Mouse (Mus musculus): Measurements from ENCODE around the gene Mdfic. TPM values are rescaled to one million over a fixed set of nuclear protein-coding genes. Genes with fewer than 3 reads are reported as not detected.
"Not testable (repeated sequence)": the region's sequence is repeated elsewhere in the genome, so short reads cannot be mapped to it uniquely, and the experiment has no call there.

Gene Mdfic
- polyA plus RNA-seq (2016; fragmentation: Nextera tagmentation; extraction: Ambion mirVana), result 3.8 and 3.9 TPM in 2 replicates

DNA sequence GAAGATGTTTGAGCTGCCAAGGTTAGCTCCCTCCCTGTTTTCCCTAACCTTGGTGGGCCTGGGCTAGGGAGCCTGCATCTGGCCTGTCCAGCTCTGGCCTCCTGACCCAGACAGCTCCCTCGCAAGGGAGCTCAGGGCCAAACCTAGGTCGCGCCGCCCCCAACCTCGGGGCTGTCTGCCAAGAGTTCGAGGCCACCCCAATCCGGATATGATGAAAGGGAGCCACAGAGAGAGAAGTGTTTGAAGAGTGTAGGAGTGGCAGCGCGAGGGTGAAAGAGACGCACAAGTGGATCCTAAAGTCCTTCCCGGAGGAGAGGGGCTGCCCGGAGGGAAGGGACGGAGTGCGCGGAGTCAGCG, at the start of gene Mdfic:
Gene Mdfic, plus strand, starts transcription at position 201 of the 357 bp plus-strand sequence.
- no peaks in the 10 kb centered on the region for H3K36me3 ChIP-seq
- no peaks in the 10 kb centered on the region for H3K27me3 ChIP-seq (ENCODE audit: low read depth, poor library complexity, severe bottlenecking)
- peaks cover 19% of the 10 kb centered on the region for H3K4me1 ChIP-seq
- no peak for DNase-seq (ENCODE audit: low spot score)
- peak within 1 kb of the TSS; percentile 96 for H3K27ac ChIP-seq
- H3K9me3 ChIP-seq (replicated peaks), result no peaks in the 10 kb centered on the region
- WGBS, result 2% methylated on average over 16 of the region's 16 CpGs
- peak within 1 kb of the TSS; percentile 79 for H3K4me3 ChIP-seq

DNA sequence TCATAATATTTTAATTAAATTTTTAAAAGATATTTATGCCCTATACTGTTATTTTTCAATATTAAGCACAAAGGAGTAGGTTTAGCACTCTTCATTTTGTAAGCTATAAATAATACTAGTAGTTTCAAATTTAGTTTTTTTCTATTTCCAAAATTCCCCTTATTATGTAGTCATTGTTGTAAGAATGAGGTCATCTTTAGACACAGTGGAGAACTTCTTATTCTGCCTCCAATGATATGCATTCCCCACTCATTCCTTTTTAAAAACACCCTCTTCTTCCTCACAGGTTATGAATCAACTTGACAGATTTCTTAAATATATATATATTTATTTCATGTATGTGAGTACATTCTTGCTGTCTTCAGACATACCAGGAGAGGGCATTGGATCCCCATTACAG, 49.1 kb upstream of the Mdfic start:
- H3K4me3 ChIP-seq, result no peak overlapping the region
- no peaks in the 10 kb centered on the region for H3K4me1 ChIP-seq
- H3K27me3 ChIP-seq (ENCODE audit: low read depth, poor library complexity, severe bottlenecking), result no peaks in the 10 kb centered on the region

DNA sequence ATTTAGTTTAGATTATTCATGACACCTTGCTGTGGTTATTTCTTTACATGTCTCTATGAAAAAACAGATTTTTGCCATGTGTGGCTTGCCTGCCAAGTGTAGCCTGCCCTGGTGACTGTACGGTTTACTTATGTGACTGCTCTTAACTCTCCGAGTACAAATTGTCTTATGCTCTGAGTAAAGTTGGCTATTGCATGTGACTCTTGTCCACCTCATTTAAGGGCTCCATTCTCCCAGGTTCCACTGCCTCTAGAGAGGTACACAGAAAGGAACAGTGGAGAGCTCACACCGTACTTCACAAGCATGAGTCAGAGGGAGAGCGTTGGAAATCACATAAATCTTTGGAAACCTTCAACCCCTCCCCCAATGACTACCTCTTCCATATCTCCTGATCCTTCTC, 10.4 kb upstream of the Mdfic start:
- Histone ChIP-seq H3K27ac (no peak overlapping the region), H3K9me3 (replicated peaks) (no peaks in the 10 kb centered on the region), H3K36me3 (no peaks in the 10 kb centered on the region), H3K4me3 (no peak overlapping the region), H3K27me3 (ENCODE audit: low read depth, poor library complexity, severe bottlenecking) (no peaks in the 10 kb centered on the region), H3K4me1 (no peaks in the 10 kb centered on the region)
- WGBS, result 92% methylated on average over 4 of the region's 4 CpGs
- DNase-seq (ENCODE audit: low spot score), result no peak

More for the DNA sequence above, 49.1 kb upstream of the Mdfic start:
- Histone ChIP-seq H3K9me3 (replicated peaks) (no peaks in the 10 kb centered on the region), H3K27ac (no peak overlapping the region), H3K36me3 (no peaks in the 10 kb centered on the region)
- DNase-seq (ENCODE audit: low spot score), result no peak

DNA sequence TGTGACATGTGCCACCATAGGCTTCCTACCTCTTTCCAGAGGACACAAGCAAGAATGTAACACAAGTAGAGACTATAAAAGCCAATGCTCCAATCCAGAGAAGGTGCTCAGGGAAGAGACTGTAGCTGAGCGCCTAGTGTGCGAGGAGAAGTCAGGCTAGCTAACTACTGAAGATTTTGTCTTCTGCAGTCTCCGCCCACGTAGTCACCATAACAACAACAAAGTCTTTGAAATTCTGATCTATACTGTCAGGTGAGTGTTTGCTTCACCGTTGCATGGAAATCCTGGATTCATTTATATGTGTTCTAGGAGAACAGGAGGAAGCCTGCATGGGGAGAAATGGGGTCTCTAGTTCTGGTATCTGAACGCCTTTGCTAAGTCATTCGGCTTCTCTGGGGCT, 9.8 kb upstream of the Mdfic start:
- no peak overlapping the region for H3K4me3 ChIP-seq
- no peaks in the 10 kb centered on the region for H3K36me3 ChIP-seq
- H3K27ac ChIP-seq, result no peak overlapping the region
- no peak for DNase-seq (ENCODE audit: low spot score)
- H3K9me3 ChIP-seq (replicated peaks), result no peaks in the 10 kb centered on the region
- no peaks in the 10 kb centered on the region for H3K4me1 ChIP-seq
- no peaks in the 10 kb centered on the region for H3K27me3 ChIP-seq (ENCODE audit: low read depth, poor library complexity, severe bottlenecking)
- WGBS, result 85% methylated on average over 7 of the region's 7 CpGs

DNA sequence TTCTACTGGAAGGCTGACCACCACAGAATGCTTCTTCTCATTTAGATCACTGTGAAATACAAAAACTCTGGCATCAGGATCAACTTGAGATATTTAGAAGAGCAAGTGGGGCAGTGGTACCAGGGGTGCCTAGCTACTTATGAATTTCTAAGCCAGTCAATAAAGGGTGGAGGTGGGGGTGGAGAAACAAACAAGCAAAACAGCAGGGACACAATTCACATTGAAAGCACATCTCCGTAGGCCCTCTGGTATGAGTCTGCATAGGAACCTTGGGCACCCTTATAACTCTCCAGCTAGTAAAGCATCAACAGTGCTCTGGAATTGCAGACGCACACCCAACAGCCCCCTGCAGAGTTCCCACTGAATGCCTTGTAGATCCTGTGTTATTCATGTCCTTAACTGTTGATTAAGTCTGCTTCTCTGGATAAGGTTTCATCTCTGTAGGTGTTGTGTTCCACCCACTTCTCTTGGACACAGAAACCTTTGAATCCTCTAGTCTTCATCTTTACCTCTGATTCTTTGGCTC, 7.5 kb upstream of the Mdfic start:
- Histone ChIP-seq H3K36me3 (no peaks in the 10 kb centered on the region), H3K4me1 (no peaks in the 10 kb centered on the region), H3K9me3 (replicated peaks) (no peaks in the 10 kb centered on the region), H3K27ac (no peak overlapping the region), H3K4me3 (no peak overlapping the region), H3K27me3 (ENCODE audit: low read depth, poor library complexity, severe bottlenecking) (no peaks in the 10 kb centered on the region)
- 47% methylated on average over 2 of the region's 2 CpGs for WGBS
- no peak for DNase-seq (ENCODE audit: low spot score)

DNA sequence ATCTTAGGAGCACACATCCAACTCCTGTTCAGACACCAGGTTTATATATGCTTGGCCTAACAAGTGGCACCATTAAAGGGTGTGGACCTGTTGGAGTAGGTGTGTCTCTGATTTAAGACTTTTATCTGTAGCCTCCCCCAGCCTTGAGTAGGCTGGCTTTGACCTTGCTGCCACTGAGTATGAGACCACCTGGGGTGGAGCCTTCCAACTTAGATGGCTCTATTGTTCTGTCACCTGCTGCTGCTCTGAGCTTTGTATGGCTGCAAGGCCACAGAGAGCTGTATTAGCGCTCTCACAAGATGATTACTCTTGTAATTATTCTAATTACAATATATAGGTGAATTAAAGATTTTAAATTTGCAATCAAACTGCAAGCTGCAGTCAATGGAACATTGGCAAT, 6.4 kb upstream of the Mdfic start:
- H3K27me3 ChIP-seq (ENCODE audit: low read depth, poor library complexity, severe bottlenecking); H3K4me3 ChIP-seq; H3K4me1 ChIP-seq; H3K27ac ChIP-seq; DNase-seq (ENCODE audit: low spot score); H3K9me3 ChIP-seq (replicated peaks); H3K36me3 ChIP-seq: not testable (repeated sequence)
- WGBS, result 74% methylated on average over 1 of the region's 1 CpGs

DNA sequence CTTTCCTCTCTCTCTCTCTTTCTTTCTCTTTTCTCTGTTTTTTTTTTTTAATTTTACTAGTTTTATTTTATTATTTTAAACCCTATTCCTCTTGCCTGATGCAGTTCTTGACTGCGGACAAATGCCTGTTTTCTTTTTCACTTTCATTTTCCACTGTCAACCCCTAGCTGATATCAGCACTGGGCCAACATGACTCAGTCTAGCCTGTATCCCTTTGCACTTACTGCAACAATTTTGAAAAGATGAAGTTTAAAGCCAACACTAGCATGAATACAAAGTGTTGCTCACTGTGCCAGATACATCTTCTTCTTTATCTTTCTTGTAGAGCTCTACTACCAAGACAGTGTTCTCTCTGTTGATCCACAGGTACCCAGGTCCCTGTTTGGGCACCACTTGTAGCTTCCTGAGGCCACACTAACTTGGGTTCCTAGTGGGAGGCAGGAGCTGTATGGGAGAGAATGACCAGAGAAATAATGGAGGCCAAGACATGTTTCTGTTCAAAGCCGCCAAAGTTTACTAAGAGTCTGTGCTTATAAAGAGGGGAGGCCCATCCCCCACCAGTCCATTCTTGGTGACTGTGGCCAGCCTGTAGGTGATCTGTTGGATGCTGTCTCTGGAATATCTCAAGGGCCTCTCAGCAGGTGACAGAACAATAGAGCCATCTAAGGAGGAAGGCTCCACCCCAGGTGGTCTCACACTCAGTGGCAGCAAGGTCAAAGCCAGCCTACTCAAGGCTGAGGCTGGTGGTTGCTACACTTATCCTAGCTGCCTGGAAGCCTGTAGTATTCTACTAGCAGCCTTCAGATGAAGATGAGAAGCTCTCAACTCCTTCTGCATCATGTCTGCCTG, 5.2 kb upstream of the Mdfic start:
- no peak for DNase-seq (ENCODE audit: low spot score)
- Histone ChIP-seq H3K4me1 (peaks cover under 1% of the 10 kb centered on the region; the same call in 1 of the 2 replicates), H3K4me3 (no peak overlapping the region), H3K9me3 (replicated peaks) (no peaks in the 10 kb centered on the region), H3K36me3 (no peaks in the 10 kb centered on the region), H3K27me3 (ENCODE audit: low read depth, poor library complexity, severe bottlenecking) (no peaks in the 10 kb centered on the region), H3K27ac (no peak overlapping the region)
- WGBS, result 95% methylated on average over 2 of the region's 2 CpGs

DNA sequence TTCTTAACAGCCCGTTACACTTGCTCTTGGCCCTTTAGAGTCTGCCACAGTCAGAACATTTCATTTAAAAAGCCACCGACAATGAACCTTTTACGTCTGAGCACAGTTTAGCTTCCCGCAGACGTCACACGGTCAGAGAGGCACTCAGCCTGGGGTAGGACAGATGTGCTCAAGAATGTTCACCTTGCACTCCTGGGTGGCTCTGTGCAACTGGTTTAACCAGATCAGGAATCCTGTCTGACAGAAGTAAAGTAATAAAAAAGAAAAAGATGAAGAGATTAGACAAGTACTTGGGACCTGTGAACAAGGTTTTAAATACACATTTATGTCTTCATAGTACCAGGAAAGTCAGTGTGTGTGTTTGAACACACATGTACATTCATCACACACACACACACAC, 542 bp upstream of the Mdfic start:
- 71% methylated on average over 6 of the region's 6 CpGs for WGBS
- Histone ChIP-seq H3K36me3 (no peaks in the 10 kb centered on the region), H3K9me3 (replicated peaks) (no peaks in the 10 kb centered on the region), H3K4me1 (peaks cover 19% of the 10 kb centered on the region), H3K4me3 (no peak overlapping the region), H3K27ac (no peak overlapping the region), H3K27me3 (ENCODE audit: low read depth, poor library complexity, severe bottlenecking) (no peaks in the 10 kb centered on the region)
- no peak for DNase-seq (ENCODE audit: low spot score)

DNA sequence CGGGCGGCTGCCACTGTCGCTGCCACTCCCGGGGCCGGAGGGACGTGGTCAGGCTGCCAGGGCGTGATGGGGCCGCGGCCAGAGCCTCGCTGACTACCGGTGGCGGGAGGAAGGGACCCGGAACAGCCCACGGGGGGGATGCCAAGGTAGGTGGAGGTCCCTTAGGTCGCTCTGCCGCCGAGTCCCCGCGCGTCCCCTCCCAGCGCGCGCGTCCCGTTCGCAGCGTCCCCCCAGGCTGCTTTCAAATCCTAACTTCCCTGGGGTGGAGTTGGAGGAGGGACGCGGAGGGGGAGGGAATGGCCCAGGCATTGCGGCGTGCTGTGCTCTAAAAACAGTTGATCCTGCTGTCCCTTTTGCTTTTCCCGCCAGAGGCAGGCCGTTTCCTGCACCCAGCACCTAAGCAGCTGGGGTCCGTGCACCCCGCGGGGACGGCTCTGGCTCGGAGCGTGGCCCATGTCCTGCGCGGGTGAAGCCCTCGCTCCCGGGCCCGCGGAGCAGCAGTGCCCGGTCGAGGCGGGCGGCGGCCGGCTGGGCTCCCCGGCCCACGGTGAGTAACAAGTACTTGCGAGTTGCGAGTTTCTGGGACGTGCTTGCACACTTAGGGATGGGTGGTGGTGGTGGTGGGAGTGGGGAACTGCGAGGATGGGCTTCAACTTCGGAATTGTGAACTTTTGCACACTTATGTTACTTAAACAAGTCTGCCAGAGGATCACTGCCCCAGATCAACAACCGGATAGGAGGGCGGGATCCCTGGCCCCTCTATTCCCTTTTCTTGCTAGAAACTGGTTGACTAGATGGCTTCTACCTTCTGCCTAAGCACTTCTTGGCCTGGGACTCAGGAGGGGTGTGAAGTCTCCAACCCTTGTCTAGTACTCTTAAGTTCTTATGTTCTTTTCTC, 606 bp downstream of the Mdfic start:
- no peaks in the 10 kb centered on the region for H3K9me3 ChIP-seq (replicated peaks)
- peak overlapping the region; percentile 96 for H3K27ac ChIP-seq
- H3K27me3 ChIP-seq (ENCODE audit: low read depth, poor library complexity, severe bottlenecking), result no peaks in the 10 kb centered on the region
- under 1% methylated on average over 52 of the region's 60 CpGs for WGBS
- H3K4me1 ChIP-seq, result peaks cover 19% of the 10 kb centered on the region
- peak; percentile 73 for DNase-seq (ENCODE audit: low spot score)
- H3K4me3 ChIP-seq, result peak overlapping the region; percentile 79
- H3K36me3 ChIP-seq, result no peaks in the 10 kb centered on the region

DNA sequence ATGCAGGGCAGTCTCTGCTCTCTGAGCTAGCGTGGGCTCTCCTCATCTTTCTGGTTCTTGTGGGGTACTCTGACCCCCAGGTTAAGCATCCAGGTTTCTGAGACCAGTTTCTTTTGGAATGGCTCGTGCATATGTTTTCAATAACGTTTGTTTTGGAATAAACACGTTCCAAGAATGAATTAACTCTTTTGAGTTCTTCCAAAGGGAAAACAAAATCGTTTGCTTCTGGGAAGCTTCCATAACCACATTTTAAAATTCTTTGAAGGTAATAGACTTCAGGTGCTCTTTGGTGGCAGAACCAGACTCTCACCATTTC, 1.2 kb downstream of the Mdfic start:
- no peaks in the 10 kb centered on the region for H3K9me3 ChIP-seq (replicated peaks)
- 19% methylated on average over 5 of the region's 5 CpGs for WGBS
- no peaks in the 10 kb centered on the region for H3K36me3 ChIP-seq
- H3K4me3 ChIP-seq, result peak overlapping the region; percentile 79
- peaks cover 19% of the 10 kb centered on the region for H3K4me1 ChIP-seq
- no peak for DNase-seq (ENCODE audit: low spot score)
- no peaks in the 10 kb centered on the region for H3K27me3 ChIP-seq (ENCODE audit: low read depth, poor library complexity, severe bottlenecking)
- H3K27ac ChIP-seq, result peak overlapping the region; percentile 96

DNA sequence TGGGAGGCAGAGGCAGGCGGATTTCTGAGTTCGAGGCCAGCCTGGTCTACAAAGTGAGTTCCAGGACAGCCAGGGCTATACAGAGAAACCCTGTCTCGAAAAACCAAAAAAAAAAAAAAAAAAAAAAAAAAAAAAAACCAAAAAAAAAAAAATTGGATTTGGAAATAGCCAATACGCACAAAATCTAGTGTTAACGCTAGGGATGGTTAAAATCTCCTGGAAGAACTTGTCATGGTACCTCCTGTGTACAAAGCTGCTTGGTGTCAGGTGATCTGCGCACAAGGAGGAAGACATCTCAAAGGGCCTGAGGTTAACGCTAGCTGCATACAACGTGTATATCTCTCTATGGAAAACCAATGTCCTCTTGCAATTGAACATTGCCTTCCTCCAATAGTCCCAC, 2.2 kb downstream of the Mdfic start:
- not testable (repeated sequence) for H3K9me3 ChIP-seq (replicated peaks); H3K36me3 ChIP-seq; H3K4me3 ChIP-seq; H3K27me3 ChIP-seq (ENCODE audit: low read depth, poor library complexity, severe bottlenecking); DNase-seq (ENCODE audit: low spot score); H3K27ac ChIP-seq
- H3K4me1 ChIP-seq, result peaks cover 19% of the 10 kb centered on the region
- 92% methylated on average over 7 of the region's 8 CpGs for WGBS

DNA sequence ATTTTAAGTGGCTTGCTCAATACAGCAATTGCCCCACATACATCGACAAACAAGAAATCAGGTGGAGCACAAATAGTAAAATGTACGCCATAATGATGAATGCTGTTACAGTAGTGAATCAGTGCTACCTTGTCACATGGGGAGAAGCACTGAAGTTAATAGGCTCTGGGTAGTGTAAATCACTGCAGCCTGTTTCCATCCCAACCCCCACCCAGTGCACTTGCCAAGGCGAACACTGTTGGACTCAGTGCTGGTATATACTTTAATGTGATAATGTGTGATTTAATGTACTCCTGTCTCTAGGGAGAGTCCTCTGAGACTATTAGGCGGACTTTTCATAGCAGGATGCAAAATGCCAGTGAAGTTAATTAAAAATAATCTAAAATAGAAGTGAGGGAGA, 3.8 kb downstream of the Mdfic start:
- no peak overlapping the region for H3K27ac ChIP-seq

DNA sequence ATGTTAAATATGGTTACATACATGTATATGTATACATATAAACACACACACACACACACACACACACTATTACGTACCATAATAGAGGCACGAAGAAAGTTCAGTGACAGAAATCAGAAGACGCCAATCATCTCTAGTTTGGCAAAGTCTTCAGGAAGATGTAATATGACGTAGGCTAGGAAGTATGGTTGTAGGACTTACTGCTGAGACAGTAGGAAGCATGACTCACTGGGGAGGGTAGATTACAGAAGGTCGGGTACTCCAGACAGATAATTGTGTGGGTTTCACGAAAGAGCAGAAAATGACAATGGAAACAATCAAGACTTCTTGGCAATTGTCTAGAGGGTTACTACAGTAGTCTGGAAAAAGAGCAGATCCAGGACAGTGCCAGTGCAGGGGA, 6.0 kb downstream of the Mdfic start:
- Histone ChIP-seq H3K4me3 (no peak overlapping the region), H3K4me1 (peaks cover 12% of the 10 kb centered on the region), H3K36me3 (no peaks in the 10 kb centered on the region), H3K27ac (no peak overlapping the region), H3K27me3 (ENCODE audit: low read depth, poor library complexity, severe bottlenecking) (no peaks in the 10 kb centered on the region), H3K9me3 (replicated peaks) (no peaks in the 10 kb centered on the region)
- no peak for DNase-seq (ENCODE audit: low spot score)
- WGBS, result 96% methylated on average over 6 of the region's 6 CpGs

More for the DNA sequence above, 3.8 kb downstream of the Mdfic start:
- peaks cover 19% of the 10 kb centered on the region for H3K4me1 ChIP-seq
- no peaks in the 10 kb centered on the region for H3K27me3 ChIP-seq (ENCODE audit: low read depth, poor library complexity, severe bottlenecking)
- no peak overlapping the region for H3K4me3 ChIP-seq
- no peaks in the 10 kb centered on the region for H3K36me3 ChIP-seq
- DNase-seq (ENCODE audit: low spot score), result no peak
- no peaks in the 10 kb centered on the region for H3K9me3 ChIP-seq (replicated peaks)
- 89% methylated on average over 4 of the region's 4 CpGs for WGBS

Measured in limb, embryonic 10.5 days (tissue).